Mouse (Mus musculus) C2C12 (cell line): ENCODE measurements around the gene Cacna1a. TPM values are rescaled to one million over a fixed set of nuclear protein-coding genes. Genes with fewer than 3 reads are reported as not detected.

Source experiments
- H3K27me3 ChIP-seq: one replicate; pipeline ENCODE4 v1.6.1; 2011; ENCODE audit not compliant: control insufficient read depth, insufficient read depth, insufficient read length
- H3K36me3 ChIP-seq: one replicate; pipeline ENCODE4 v1.6.1; 2011; ENCODE audit not compliant: control insufficient read depth, insufficient read depth
- H3K4me3 ChIP-seq: one replicate; pipeline ENCODE4 v1.5.1; 2011; ENCODE audit warnings: mild to moderate bottlenecking, control low read depth; ENCODE audit not compliant: poor library complexity, insufficient read depth, severe bottlenecking
- H3K79me2 ChIP-seq: one replicate; pipeline ENCODE4 v1.6.1; 2011; ENCODE audit not compliant: control insufficient read depth, insufficient read depth
- H3K79me3 ChIP-seq: one replicate; pipeline ENCODE4 v1.6.1; 2011; ENCODE audit warnings: low read depth, control low read depth
- H3ac ChIP-seq: one replicate; pipeline ENCODE3; 2011; ENCODE audit warnings: low read depth; ENCODE audit not compliant: control insufficient read depth, insufficient read length
- CEBPB ChIP-seq: IDR thresholded peaks from one replicate; pipeline ENCODE4 v1.6.1; 2011; ENCODE audit warnings: low read depth, mild to moderate bottlenecking, control low read depth, moderate library complexity
- CTCF ChIP-seq: IDR thresholded peaks from one replicate; pipeline ENCODE4 v1.5.1; 2011; ENCODE audit not compliant: control insufficient read depth, insufficient read depth, insufficient read length
- FOSL1 ChIP-seq: IDR thresholded peaks from one replicate; pipeline ENCODE4 v1.8.0; 2011; ENCODE audit warnings: mild to moderate bottlenecking, low read length; ENCODE audit not compliant: poor library complexity, insufficient read depth, severe bottlenecking
- MAX ChIP-seq: IDR thresholded peaks from one replicate; pipeline ENCODE4 v1.6.1; 2011; ENCODE audit warnings: mild to moderate bottlenecking, control low read depth
- MYOD1 ChIP-seq: IDR thresholded peaks from one replicate; pipeline ENCODE4 v1.6.1; 2011; ENCODE audit warnings: low read depth; ENCODE audit not compliant: control insufficient read depth, insufficient read length
- MYOG ChIP-seq: IDR thresholded peaks from one replicate; pipeline ENCODE4 v1.6.1; 2011; ENCODE audit not compliant: control insufficient read depth, insufficient read length; ENCODE audit errors: extremely low read depth
- USF1 ChIP-seq: IDR thresholded peaks from one replicate; pipeline ENCODE4 v1.6.1; 2011; ENCODE audit warnings: low read depth, mild to moderate bottlenecking, control low read depth, moderate library complexity
- polyA plus RNA-seq: library from polyadenylated mRNA; unstranded; fragments of >200 nt; fragmentation: generic; extraction: Trizol; gene quantifications from one replicate; pipeline ENCODE4 v1.2.1, GENCODE M21; 2012; ENCODE audit warnings: missing spikeins

The Cacna1a gene
- polyA plus RNA-seq, 1 experiment = 3.1 TPM

GRCm38 (mm10) chr8:84586221-84586620 lies 198.0 kb downstream of the Cacna1a start:
- peaks cover 16% of the 10 kb centered on the region for H3K27me3 ChIP-seq
- H3ac ChIP-seq = no peak overlapping the region
- no peak overlapping the region for H3K4me3 ChIP-seq
- no peaks in the 10 kb centered on the region for H3K36me3 ChIP-seq
- no peaks in the 10 kb centered on the region for H3K79me3 ChIP-seq
- TF ChIP-seq CEBPB = no peak
- TF ChIP-seq USF1 = no peak
- TF ChIP-seq MYOG = no peak
- TF ChIP-seq FOSL1 = no peak
- no peak for TF ChIP-seq MAX
- no peak for TF ChIP-seq MYOD1
- no peak for TF ChIP-seq CTCF
- no peaks in the 10 kb centered on the region for H3K79me2 ChIP-seq

GRCm38 (mm10) chr8:84588498-84588897 lies 200.3 kb downstream of the Cacna1a start:
- no peak for TF ChIP-seq MYOD1
- TF ChIP-seq CTCF = no peak
- TF ChIP-seq CEBPB = no peak
- TF ChIP-seq MYOG = no peak
- no peak for TF ChIP-seq MAX
- TF ChIP-seq FOSL1 = no peak
- no peak for TF ChIP-seq USF1
- Histone ChIP-seq H3K27me3 (peaks cover 10% of the 10 kb centered on the region), H3K4me3 (no peak overlapping the region), H3K79me3 (no peaks in the 10 kb centered on the region), H3ac (no peak overlapping the region), H3K79me2 (no peaks in the 10 kb centered on the region), H3K36me3 (no peaks in the 10 kb centered on the region)

- Histone ChIP-seq H3K79me2 (no peaks in the 10 kb centered on the region), H3ac (no peak overlapping the region), H3K4me3 (no peak overlapping the region), H3K36me3 (no peaks in the 10 kb centered on the region), H3K27me3 (peaks cover 9% of the 10 kb centered on the region), H3K79me3 (no peaks in the 10 kb centered on the region)
- peak; percentile 73 for TF ChIP-seq CTCF
- TF ChIP-seq CEBPB = no peak
Measured at GRCm38 (mm10) chr8:84592015-84592662, 203.9 kb downstream of the Cacna1a start.

DNA sequence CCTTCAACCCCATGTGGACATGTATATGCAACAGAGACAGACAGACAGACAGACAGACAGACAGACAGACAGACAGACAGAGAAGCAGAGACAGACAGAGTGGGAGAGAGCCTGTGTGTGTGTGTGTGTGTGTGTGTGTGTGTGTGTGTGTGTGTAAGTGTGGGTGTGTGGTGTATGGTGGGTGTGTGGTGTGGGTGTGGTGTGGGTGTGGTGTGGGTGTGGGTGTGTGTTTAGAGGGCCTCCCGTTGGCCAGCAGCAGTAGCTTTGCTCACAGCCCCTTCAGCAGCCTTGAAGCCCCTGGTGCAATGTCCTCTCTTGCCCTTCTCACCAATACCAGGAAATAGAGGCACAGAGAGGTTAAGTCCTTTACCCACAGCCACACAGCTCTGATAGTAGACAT lies 204.9 kb downstream of the Cacna1a start:
- Histone ChIP-seq H3K79me3 (no peaks in the 10 kb centered on the region), H3K4me3 (no peak overlapping the region), H3ac (no peak overlapping the region), H3K36me3 (no peaks in the 10 kb centered on the region), H3K27me3 (peaks cover 14% of the 10 kb centered on the region), H3K79me2 (no peaks in the 10 kb centered on the region)
- no peak for TF ChIP-seq CEBPB
- no peak for TF ChIP-seq MAX

DNA sequence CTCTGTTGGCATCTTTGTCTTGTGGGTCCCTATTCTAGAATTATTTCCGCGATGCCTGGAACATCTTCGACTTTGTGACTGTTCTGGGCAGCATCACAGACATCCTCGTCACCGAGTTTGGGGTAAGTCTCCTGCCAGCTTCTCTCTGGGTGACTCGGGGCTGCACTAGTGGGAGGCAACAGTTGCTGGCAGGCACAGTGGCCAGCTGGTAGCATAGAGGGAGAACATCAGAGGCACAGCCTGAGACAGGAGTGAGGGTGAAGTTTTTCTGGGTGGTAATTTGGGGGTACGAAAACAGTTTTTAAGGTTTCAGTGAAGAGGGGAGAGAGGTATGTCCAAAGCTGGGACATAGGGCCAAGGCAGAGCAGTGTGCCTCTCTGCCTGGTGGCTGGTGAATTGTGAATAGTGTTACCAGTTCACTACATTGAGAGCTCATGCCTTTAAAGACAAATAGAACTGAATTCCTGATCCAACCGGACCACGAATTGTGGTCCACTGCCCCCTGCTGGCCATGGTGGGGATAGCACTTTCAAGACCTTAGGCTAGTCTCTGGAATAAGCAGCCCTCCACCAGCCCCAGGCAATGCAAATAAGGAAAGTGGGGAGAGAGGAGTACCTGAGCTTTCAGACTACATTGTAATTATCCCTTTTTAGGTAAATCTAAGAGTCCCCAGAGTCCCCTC lies 206.0 kb downstream of the Cacna1a start:
- H3K27me3 ChIP-seq = peaks cover 25% of the 10 kb centered on the region
- no peaks in the 10 kb centered on the region for H3K79me2 ChIP-seq
- no peak overlapping the region for H3ac ChIP-seq
- H3K36me3 ChIP-seq = no peaks in the 10 kb centered on the region
- no peak overlapping the region for H3K4me3 ChIP-seq
- no peak for TF ChIP-seq MAX
- TF ChIP-seq CTCF = peak; percentile 17
- no peaks in the 10 kb centered on the region for H3K79me3 ChIP-seq

- peaks cover 37% of the 10 kb centered on the region for H3K27me3 ChIP-seq
- no peak overlapping the region for H3K4me3 ChIP-seq
- H3K79me2 ChIP-seq = no peaks in the 10 kb centered on the region
- no peaks in the 10 kb centered on the region for H3K79me3 ChIP-seq
- no peak overlapping the region for H3ac ChIP-seq
- TF ChIP-seq CEBPB (no peak), CTCF (peak; percentile 32)
- no peaks in the 10 kb centered on the region for H3K36me3 ChIP-seq
Measured at GRCm38 (mm10) chr8:84595648-84596047, 207.4 kb downstream of the Cacna1a start.
